Mouse (Mus musculus) heart, postnatal 14 days (tissue): ENCODE data around the gene Mob3a. TPM values are rescaled to one million over a fixed set of nuclear protein-coding genes. Genes with fewer than 3 reads are reported as not detected.

Experiments
- DNase-seq, 2 experiments: peaks; one replicate each; pipeline ENCODE4 v3.0.0; 2021 to 2022
- intact Hi-C: fragments of 180-260 bp; cut with DNase I; formaldehyde crosslinking; loops from one replicate; pipeline ENCODE4 v1.15.1; 2025
- long read RNA-seq, 2 experiments: library from polyadenylated mRNA; stranded (forward); transcript quantifications; one replicate each; pipeline ENCODE4 v2.0.0; 2021
- total RNA-seq, 2 experiments: library from RNA; stranded (reverse); gene quantifications; 2 replicates each; pipeline ENCODE4 v1.2.3; 2021

Gene Mob3a
- 10 to 100 TPM in 1 of 2 experiments, 1 to 10 TPM in 1; 7.0 to 11.4 TPM for total RNA-seq
- long read RNA-seq, experiment 1, transcript Mob3a-201 (4 exons, 2,682 nt), result major isoform, 17 of 23 reads
- long read RNA-seq, experiment 1, partial matches to known transcripts, result 3 of 23 reads
- long read RNA-seq, experiment 1, other reads (novel, unspliced or antisense), result 3 of 23 reads
- long read RNA-seq, experiment 2, partial matches to known transcripts, result 0 of 7 reads
- long read RNA-seq, experiment 2, other reads (novel, unspliced or antisense), result 3 of 7 reads

DNA sequence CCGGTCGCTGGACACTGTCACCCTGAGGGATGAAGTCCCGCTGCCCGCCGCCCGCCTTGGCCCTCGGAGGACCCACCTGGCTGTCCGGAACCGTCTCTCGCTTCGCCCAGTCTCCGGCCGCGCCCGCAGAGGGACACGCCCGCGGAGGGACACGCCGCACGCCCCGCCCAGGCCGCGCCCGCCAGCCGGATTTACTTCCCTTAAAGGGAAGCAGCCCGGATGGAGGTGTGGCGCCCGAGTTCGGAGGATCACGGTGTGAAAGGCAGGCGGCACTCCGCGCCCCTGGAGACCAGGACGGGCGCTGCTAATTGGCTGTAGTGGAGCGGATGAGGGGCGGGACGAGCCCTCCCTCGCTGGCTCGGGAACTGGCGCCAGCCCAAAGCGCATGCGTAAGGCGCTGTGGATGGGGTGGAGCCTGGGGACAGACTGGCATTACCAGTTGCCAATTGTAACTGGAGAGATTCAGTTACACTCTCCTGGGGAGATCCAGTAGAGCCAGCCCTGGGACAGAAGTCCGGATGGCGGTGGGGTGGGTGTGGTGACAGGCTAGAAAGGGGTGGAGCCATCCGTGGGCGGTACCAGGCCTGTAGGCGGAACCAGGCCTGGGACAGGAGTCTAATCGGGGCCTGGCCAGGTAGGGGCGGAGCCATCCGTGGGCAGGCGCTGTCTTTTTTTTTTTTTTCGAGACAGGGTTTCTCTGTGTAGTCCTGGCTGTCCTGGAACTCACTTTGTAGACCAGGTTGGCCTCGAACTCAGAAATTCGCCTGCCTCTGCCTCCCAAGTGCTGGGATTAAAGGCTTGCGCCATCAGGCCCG, at the start of gene Mob3a, which contains the start of gene Izumo4:
TSS of gene Mob3a (minus strand) at position 257 of the 815 bp plus-strand sequence.
TSS of gene Izumo4 (plus strand) at position 464 of the 815 bp plus-strand sequence.
- peak; percentile 98 to 99 for DNase-seq
- intact Hi-C loops, result no loop called here

DNA sequence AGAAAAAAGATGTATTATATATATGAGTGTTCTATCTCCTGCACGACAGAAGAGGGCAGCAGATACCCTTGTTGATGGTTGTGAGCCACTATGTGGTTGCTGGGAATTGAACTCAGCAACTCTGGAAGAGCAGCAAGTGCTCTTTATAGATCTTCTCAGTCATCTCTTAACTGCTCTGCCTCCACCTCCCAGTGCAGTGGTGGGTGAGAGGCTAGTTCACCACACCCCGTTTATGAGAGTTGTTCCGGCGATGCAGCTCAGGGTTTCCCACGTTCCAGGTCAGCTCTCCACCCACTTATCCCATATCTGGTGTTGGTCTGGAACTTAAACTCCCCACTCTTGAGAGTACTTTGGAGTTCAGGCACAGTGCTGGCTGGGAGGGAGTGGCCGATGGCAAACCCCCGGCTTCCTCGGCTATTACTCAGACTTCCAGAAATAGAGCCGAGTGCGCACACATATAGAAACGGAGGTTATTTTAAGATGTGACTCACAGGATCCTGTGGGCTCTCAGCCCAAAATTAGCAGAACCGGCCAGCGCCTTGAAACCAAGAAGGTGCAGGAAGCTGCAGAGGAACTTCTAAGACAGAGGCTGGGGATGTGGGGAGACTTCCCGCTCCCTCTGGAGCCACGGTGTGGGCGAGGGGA, 49.5 kb upstream of the Mob3a start:
- peak; percentile 72 to 79 for DNase-seq
- intact Hi-C loops, result no loop called here

DNA sequence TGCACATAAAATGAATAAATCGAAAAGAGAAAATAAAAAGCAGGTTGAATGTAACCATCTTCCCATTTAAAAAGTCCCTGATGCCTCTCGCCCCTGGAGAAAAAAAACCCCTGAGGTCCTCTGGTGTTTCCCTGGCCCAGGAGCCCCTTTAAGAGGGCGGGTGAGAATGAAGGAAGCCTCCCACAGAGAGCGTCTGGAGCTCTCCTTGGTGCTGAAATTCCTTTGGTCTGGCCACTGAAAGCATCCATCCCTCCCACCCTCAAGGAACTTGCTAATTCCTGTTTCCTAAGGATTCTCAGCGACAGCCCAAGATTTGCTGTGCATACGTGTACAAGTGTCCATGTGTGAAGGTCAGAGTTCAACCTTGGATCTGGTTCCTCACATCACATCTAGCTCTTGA, 46.8 kb upstream of the Mob3a start:
- intact Hi-C loops, result loop anchor here (1.0 to 2.0 kb wide), 2 partner anchors 26 to 128 kb away; no protein-coding TSS in a partner anchor

DNA sequence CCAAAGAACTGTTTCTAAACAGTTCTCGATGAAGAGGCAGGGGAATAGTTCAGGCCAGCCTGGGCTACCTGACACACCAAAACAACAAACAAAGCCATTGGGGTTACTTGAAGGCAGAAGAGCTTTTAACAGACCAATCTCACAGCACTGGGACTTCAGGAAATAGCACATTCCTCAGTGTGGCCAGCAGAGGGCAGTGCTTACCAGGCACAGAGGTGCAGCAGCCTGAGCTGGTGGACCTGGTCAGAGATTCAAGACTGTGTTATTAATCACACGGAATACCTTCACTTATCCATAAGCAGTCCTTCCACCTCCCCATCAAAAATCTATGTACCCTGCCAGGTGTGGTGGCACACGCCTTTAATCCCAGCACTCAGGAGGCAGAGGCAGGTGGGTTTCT, 45.6 kb upstream of the Mob3a start:
- DNase-seq, result peak; percentile 85 to 88
- intact Hi-C loops, result no loop called here

More for the DNA sequence above, 46.8 kb upstream of the Mob3a start:
- DNase-seq, result peak; percentile 75 to 83

DNA sequence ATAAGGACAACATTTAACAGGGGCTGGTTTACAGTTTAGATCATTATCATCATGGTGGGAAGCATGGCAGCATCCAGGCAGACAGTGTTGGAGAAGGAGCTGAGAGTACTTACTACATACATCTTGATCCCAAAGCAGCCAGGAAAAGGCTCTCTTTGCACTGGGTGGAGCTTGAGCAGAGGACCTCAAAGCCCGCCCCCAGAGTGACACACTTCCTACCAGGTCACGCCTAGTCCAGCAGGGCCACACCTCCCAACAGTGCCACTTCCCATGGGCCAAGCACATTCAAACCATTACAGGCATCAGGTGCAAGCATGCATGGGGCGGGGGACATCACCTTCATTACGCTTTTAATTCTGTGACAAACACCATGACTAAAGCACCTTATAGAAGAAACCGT, 42.5 kb upstream of the Mob3a start:
- DNase-seq, result peak; percentile 31 to 55
- intact Hi-C loops, result no loop called here

DNA sequence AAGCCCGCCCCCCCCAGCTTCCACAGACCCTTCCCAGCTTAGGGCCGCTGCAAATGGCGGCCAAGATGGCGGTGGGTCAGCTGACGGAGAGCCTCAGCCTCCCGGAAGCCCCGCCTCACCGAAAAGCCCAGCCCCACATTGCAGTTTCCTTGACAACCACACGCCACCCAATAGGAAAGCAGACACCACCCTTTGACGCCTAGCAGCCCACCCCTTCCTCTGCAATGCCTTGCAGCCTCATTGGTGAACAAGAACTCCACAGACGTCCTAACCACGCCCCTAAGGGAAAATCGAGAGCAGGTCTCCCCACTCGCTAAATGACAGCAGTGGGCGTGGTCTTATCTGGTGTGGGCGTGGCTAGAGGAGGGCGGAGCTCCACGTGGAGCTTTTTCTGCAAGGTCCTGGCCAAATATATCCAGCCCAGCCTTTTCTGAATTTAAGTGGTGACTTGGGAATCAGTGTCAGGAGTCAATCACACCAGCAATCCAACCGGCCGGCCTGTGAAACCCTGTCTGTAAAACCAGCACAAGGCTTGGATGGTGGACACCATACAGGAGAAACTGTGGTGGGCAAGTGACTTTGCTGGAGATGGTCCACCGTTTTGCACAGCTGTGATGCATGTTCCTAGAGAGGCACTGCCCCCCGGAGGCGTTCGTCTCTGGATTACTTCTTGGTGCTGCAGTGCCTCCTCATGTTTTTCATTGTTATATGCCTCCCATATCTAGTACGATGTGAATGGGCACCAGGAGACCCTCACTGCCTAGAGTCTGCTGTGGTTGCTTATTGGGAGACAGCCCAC, 40.6 kb upstream of the Mob3a start, which contains the start of gene Ap3d1:
TSS of gene Ap3d1 (minus strand) at position 85 of the 799 bp plus-strand sequence.
- intact Hi-C loops, result no loop called here
- peak; percentile 95 to 98 for DNase-seq

DNA sequence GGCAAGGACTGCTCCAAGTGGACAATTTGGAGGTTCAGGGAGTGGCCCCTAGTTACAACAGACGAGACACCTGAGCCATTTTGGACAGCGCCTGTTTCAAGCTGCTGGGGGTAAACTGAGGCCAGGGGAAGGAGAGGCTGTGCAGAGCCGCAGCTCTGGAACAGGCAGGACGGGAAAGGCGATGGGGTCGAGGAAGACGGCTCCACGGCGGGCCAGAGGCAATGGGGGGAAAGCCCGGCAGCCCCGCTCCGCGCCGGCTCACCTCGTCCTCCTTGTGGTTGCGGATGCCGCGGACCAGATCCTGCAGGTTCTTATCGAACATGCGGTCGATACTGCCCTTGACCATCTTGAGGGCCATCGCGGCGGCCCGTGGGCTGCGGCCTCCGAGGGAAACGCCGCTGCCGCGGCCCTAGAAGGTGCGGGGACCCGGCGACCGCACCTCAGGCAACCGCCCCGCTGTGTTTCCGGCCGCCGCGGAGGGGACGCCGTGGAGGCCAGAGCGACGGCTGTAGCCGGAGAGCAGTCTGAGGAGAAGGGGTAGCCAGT, 39.9 kb upstream of the Mob3a start:
- intact Hi-C loops, result no loop called here
- no peak for DNase-seq

DNA sequence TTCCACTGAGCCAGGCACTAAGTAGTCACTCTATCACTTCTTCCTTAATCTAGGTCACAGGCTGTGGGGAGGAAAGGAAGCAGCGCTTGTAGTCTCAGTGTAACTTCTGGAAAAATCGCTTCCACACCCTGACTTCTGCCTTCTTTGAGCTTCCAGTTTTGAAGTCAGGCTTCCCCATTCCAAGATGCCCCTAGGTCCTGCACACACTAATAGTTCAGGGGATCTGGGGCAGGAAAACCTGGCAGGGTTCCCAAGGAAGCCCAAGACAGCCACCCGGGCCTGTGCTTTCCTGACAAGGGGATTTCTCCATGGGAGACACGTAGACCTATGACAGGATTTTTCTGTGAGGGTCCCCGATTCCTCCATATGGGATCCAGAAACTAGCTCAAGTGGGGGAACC, 39.4 kb upstream of the Mob3a start:
- DNase-seq, result peak in 1 of 2 experiments; percentile 21
- intact Hi-C loops, result no loop called here

DNA sequence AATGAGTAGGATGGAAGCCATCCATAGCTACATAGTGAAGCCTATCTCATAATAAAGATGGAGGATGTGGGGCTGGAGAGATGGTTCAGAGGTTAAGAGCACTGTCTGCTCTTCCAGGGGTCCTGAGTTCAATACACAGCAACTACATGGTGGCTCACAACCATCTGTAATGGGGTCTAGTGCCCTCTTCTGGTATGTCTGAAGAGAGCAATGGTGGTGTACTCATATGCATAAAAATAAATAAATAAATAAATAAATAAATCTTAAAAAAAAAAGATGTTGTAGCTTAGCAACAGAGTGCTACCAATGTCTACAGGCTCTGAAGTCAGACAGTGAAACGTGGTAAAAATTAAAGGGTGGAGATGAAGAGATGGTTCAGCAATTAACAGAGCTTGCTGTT, 36.9 kb upstream of the Mob3a start:
- no peak for DNase-seq
- intact Hi-C loops, result no loop called here

DNA sequence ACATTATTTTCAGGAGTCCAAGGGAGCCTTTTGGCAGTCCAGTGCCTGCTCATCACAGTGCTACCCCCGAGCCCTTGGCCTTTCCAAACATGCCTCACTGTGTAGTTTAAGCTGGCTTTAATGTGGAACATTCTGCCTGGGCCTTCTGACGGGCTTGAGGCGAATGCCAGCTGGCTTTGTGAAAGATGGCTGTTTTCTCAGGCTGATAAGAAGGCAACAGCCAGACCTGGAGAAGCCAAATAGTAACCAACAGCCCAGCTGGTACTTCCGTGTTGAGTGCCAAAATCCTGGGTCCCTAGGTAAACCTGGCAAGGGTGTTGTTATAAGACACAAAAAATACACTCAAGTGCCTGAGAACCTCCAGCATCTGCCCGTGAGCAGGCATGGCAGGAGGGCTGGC, 35.0 kb upstream of the Mob3a start:
- DNase-seq, result no peak
- intact Hi-C loops, result no loop called here

DNA sequence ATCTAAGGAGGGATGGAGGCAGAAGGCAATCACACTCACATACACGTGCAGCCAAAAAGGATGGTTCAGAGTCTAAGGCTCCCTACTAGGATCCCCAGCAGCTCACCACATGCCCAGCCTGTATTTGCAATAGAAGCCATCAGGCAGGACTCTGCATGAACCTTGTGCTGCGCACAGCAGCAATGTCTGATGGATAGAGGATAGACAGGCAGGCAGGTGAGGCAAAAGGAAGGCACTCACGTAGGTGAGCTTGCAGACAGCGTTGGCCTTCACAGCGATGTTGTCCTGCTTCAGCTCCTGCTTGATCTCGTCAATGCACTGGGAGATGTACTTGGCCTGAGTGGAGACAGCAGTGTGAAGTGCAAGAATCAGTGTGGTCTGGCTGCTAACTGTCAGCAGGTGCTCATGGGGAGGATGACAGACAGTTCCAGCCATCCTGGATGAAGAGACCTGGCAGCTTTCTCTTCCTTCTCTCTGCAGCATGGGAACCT, 30.9 kb upstream of the Mob3a start:
- no peak for DNase-seq
- intact Hi-C loops, result no loop called here

DNA sequence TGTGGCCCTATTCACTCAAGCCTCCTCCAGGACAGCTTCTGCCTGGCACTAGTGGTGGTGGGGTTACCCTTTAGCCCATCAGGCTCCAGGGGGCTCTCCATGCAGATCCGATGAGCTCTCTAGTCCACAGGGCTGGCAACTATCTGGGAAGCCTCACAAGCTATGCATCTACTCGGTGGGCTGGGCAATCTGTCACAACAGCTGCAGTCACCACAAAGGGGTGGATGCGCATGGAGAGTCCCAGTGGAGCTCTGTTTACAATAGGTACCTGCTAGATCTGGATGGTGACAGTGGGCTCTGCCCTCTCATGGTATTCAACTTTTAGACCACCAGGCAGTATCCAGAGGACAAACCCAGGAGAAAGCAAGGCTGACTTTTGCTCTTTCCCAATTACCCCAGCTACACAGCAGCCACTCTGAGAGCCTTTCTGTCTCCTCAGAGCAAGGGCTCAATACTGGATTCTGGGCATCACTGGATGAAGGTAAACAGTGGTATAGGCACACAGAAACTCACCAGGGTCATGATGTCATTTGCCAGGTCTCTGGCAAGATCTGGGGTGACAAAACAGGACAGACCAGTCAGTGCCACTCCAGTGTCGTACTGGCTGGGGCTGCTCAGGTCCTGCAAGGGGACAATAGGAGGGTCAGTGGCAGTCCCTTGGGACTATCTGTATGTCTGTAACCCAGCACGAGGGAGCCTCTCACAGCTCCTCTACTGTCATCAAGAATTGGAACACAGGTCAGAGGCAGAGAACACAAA, 25.8 kb upstream of the Mob3a start:
- intact Hi-C loops, result no loop called here
- no peak for DNase-seq

DNA sequence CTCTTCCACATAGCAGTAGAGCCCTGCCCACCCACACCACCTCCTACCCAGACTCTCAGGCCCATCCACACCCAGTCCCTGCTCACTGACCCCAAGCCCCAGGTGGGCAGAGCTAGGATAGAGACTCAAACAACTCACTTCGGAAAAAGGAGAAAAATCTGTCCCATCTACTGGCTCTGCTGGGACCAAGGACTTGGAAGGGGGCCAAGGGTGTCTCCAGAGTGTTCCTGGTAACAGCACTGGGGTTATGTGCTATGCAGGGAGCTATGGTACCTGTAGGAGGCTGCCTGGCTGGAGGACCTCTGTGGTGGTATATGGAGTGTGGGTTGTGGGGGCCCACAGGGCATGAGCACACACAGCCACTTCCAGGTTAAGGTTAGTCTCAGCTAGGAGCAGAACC, 15.5 kb upstream of the Mob3a start:
- intact Hi-C loops, result loop anchor here (10.0 kb wide), 1 partner anchor 548 kb away; the partner anchor contains the start of genes Apba3 and Mrpl54
- no peak for DNase-seq

DNA sequence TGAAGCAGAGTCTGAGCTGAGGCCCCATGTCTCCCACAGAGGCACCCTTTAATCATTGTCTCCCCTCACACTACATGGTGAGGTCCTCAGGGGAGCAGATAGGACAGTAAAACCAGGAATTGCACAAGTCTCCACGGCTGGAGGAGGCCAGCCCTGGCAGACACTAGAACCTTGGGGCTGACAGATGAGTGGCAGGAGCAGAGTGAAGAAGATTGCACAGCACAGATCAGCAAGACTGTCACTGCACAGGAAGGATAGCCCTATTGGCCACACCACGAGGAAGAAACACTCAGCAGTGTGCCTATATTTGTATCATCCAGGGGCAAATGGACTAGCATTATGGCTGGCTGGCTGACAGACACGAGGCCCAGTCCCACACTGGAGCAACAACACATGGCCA, 9.1 kb upstream of the Mob3a start:
- intact Hi-C loops, result loop anchor here (10.0 kb wide), 1 partner anchor 554 kb away; the partner anchor contains the start of genes Apba3 and Mrpl54
- no peak for DNase-seq

DNA sequence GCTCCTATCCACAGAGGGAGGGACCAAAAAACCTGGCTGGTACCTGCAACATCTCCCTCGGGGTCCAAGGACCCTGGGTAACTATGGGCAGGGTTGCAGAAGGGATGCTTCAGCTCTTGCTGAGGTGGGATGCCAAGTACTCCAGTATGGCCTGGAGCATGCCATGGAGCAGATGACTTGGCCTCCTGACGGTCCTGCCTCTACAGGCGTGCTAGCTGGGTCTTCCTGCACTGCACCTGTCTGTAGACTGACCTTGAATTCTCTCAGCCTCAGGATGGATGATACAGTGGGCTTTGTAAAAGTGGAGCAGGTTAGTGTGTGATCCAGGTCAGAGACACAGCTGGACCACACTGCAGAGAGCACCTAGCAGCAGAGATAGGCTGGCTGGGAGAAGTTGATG, 3.7 kb upstream of the Mob3a start:
- intact Hi-C loops, result no loop called here

DNA sequence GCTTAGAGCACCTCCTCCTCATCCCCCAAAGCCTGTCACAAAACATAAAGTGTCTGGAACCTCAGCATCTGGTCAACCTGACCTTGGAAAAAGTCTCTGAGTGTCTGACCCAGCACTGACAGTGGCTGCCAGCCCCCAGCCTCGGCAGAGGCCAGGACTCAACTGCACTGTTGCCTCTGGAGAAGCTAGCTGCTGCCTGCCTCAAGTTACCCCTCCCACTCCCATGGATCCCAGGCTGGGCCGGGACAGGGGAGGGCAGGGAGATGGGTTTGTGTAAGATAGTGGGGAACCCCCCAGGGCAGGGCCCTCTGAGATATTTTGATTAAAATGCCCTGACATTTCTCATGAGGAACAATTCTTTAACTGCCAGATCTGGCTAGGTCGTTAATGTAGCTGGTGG, 3.3 kb upstream of the Mob3a start:
- intact Hi-C loops, result no loop called here
- DNase-seq, result no peak

More for the DNA sequence above, 3.7 kb upstream of the Mob3a start:
- DNase-seq, result no peak

DNA sequence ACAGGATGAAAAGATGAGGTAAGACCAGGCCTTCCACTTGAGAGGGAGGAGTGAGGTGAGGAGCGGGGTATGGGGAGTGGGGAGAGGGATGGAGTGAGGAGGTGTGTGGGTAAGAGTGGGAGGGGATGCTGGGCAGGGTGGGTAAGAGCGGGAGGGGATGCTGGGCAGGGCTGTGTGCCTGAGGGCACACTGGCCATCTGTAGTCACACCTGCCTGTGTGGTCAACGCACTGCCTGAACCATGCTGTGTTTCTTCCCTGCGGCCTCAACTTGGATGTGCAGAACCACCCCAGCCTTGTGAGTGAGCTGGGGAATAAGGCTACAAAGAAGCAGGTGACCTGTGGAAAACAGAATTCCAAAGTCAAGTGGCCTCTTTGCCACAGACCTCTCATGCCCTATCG, 2.6 kb upstream of the Mob3a start:
- intact Hi-C loops, result no loop called here
- no peak for DNase-seq

DNA sequence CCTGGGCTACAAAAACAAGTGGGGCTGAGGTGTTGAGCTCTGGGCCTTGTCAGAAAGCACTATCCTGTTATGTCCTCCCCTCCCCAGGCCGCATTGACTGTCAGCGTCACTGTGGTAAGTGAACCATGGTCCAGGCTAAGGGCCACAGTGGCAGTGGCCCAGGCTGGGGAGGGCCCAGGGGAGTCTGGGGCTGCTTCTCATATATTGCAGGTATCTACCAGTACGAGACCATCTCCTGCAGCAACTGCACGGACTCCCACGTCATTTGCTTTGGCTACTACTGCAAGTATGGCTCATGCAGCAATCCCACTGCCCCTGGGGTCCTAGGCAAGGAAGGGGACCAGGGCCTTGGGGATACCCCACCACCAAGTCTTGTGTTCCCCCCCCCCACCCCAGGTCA, 1.9 kb upstream of the Mob3a start:
- DNase-seq, result no peak
- intact Hi-C loops, result no loop called here
